Mouse (Mus musculus) megakaryocyte progenitor cell, adult 5-6 weeks (primary cell): ENCODE measurements around the gene March11. TPM values are rescaled to one million over a fixed set of nuclear protein-coding genes. Genes with fewer than 3 reads are reported as not detected.

Source experiments
- ATAC-seq: replicated peaks from 2 replicates; pipeline ENCODE4 v1.8.0; 2016; ENCODE audit warnings: mild to moderate bottlenecking, moderate TSS enrichment, inconsistent platforms; ENCODE audit not compliant: poor library complexity
- total RNA-seq, 2 experiments: library from RNA; stranded (forward) in 1 of 2; stranded (reverse) in 1 of 2; fragments of 157-497, 149-512 nt in 1 of 2; fragments of 200-1000 nt in 1 of 2; gene quantifications; 2 replicates each; pipeline versions ENCODE4 v1.2.3 to v1.2.4; 2015 to 2017

March11 gene
- total RNA-seq (2015), result not detected in 2 replicates
- total RNA-seq (2017), result not detected in 2 replicates

GRCm38 (mm10) chr15:26308629-26309230, at the start of gene March11:
Gene March11 (plus strand): TSS chr15:26309048.
- no peak for ATAC-seq

GRCm38 (mm10) chr15:26262336-26262735, 46.5 kb upstream of the March11 start:
- ATAC-seq, result no peak

GRCm38 (mm10) chr15:26269596-26269995, 39.3 kb upstream of the March11 start:
- ATAC-seq, result no peak

GRCm38 (mm10) chr15:26276035-26276511, 32.8 kb upstream of the March11 start:
- no peak for ATAC-seq

GRCm38 (mm10) chr15:26276608-26277007, 32.2 kb upstream of the March11 start:
- ATAC-seq, result no peak

GRCm38 (mm10) chr15:26291871-26292270, 17.0 kb upstream of the March11 start:
- no peak for ATAC-seq

- no peak for ATAC-seq
Measured at GRCm38 (mm10) chr15:26292811-26293210, 16.0 kb upstream of the March11 start.

GRCm38 (mm10) chr15:26293215-26293614, 15.6 kb upstream of the March11 start:
- ATAC-seq, result no peak

- ATAC-seq, result no peak
Measured at GRCm38 (mm10) chr15:26298668-26299067, 10.2 kb upstream of the March11 start.

GRCm38 (mm10) chr15:26309291-26309931, 563 bp downstream of the March11 start:
- peak; percentile 81 for ATAC-seq

- no peak for ATAC-seq
Measured at GRCm38 (mm10) chr15:26319866-26320265, 11.0 kb downstream of the March11 start.

GRCm38 (mm10) chr15:26320402-26320801, 11.6 kb downstream of the March11 start:
- ATAC-seq, result no peak

GRCm38 (mm10) chr15:26322804-26323203, 14.0 kb downstream of the March11 start:
- ATAC-seq, result no peak

- no peak for ATAC-seq
Measured at GRCm38 (mm10) chr15:26327157-26327556, 18.3 kb downstream of the March11 start.

- no peak for ATAC-seq
Measured at GRCm38 (mm10) chr15:26335791-26336190, 26.9 kb downstream of the March11 start.

- no peak for ATAC-seq
Measured at GRCm38 (mm10) chr15:26337775-26338174, 28.9 kb downstream of the March11 start.

- ATAC-seq, result no peak
Measured at GRCm38 (mm10) chr15:26338343-26338742, 29.5 kb downstream of the March11 start.

- no peak for ATAC-seq
Measured at GRCm38 (mm10) chr15:26340490-26340889, 31.6 kb downstream of the March11 start.

- no peak for ATAC-seq
Measured at GRCm38 (mm10) chr15:26340966-26341365, 32.1 kb downstream of the March11 start.

GRCm38 (mm10) chr15:26344329-26344728, 35.5 kb downstream of the March11 start:
- no peak for ATAC-seq

- no peak for ATAC-seq
Measured at GRCm38 (mm10) chr15:26353656-26354055, 44.8 kb downstream of the March11 start.

- no peak for ATAC-seq
Measured at GRCm38 (mm10) chr15:26365344-26365743, 56.5 kb downstream of the March11 start.

GRCm38 (mm10) chr15:26366511-26366910, 57.7 kb downstream of the March11 start:
- ATAC-seq, result no peak
